Mouse (Mus musculus) layer of hippocampus, adult 9-11 months (tissue): ENCODE results near the gene Tinf2.

Experiments used
- DNase-seq: peaks from one replicate; pipeline ENCODE4 v3.0.0; 2022

Gene Tinf2

DNA sequence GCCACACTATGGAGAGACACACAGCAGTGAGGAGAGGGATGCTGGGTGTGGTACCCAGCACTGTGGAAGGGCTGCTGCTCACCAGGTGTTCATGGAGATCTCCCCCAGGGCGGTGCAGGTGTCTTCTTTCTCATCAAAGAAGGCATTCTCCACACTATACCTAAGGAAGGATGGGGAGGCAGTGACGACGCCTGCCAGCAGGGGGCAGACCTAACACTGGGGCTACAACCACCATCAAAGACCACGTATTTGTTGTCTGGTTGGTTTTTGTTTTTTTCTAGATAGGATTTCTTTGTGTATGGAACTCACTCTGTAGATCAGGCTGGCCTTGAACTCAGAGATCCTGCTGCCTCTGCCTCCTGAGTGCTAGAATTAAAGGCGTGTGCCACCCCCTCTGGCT, 52.3 kb downstream of the Tinf2 start:
- DNase-seq = no peak

DNA sequence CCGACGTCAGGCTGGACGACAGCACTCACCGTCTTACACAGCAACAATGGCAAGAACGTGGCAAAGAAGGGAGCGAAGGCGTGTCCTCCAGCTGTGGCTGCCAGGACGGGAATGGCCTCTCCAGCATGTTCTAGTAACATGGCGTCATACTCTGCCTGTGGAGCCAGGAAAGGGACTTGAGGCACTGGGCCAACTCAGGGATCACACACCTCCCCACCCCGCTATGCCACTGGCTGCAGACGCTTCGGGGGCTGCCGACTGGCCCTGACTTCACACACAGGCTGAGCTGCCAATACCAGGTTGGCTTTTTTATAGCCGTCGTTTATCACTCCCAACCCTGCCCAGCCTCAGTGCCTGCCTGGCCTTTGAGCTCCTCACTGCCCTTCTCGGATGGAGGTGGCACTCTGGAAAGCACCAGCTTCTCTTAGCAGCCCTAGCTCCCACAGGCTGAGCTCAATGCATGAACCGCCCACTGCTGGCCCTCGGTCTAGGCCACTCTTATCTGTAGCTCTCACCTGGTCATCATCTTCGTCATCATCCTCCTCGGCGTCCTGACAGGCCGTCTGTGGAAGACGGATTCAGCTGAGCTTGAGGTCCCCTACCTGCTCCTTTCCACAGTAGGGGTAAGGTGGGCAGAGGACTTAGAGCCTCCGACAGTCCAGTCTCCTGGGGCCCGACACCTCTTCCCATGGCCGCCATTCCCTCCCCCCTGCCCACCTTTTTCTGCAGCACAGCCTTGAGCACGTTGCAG, 53.4 kb downstream of the Tinf2 start:
- no peak for DNase-seq
